In the genomic region with DNA sequence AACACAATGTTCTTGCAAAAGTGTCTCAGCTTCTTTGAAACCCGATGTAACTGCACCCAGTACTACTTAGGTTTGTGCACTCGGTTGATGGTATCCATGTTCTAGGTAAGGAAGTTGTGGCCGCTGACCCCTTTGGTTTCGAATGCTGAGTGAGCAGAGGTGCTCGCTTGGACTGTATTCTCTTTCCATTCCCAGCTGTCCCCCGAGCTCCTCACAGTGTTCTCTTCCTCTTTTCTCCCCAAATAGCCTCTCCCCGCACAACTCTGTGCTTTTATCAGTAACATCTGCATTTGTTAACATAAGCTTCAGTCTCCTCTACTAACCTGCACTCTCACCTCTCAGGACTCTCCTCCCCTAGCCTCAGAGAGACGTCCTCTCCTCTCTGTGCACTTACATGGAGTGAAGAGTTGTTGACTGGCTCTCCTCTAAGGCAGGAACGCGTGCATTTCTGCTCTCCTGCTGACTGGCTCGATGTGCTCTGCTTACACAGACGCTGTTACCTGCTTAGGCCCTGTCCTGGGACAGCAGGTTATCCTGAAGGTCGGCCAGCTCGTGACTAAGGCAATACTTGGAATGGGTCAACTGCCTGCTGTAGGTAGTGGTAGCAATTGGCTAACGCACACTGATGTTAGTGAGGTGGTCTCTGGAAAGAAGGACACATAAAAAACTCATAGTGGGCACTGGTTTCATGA, we compare ENCODE assay signal across 29 mouse cellular contexts. TPM values are rescaled to one million over a fixed set of nuclear protein-coding genes. Genes with fewer than 3 reads are reported as not detected.
A peak's percentile ranks its signal among the peaks of the same experiment; 100 is the strongest.
DNase-seq lines count a peak whose midpoint lies in the region; ATAC-seq and TF ChIP-seq lines count a peak whose summit lies in the region.
"Had no signal": no experiment of that assay in that cellular context is flagged by ENCODE, and none has a peak within 500 bp of the region (broad histone marks: within the 10 kb centered on the region; RNA-seq: fewer than 3 reads in every experiment).

No protein-coding gene starts in this region.

- TF ChIP-seq EP300 in liver, postnatal 0 days (IDR thresholded peaks at IDR 0.05; ENCODE audit: low read depth): no peak

- no peaks in the 10 kb centered on the region for H3K27me3 ChIP-seq in forebrain, embryonic 11.5 days (ENCODE audit: control insufficient read depth, insufficient read depth, low read length)
- H3K27me3 ChIP-seq in forebrain, embryonic 10.5 days (ENCODE audit: poor library complexity, severe bottlenecking): no peaks in the 10 kb centered on the region
- no peaks in the 10 kb centered on the region for H3K27me3 ChIP-seq in liver, postnatal 0 days (ENCODE audit: insufficient read depth, low read length)
- H3K27me3 ChIP-seq in liver, embryonic 11.5 days (replicated peaks; ENCODE audit: control insufficient read depth, insufficient read depth, low read length): no peaks in the 10 kb centered on the region
- H3K27me3 ChIP-seq: CH12.LX; embryonic facial prominence, embryonic 12.5 days; embryonic facial prominence, embryonic 15.5 days; forebrain, embryonic 13.5 days; Patski had no signal

- no peak overlapping the region for H3K4me3 ChIP-seq in forebrain, embryonic 11.5 days (ENCODE audit: low read depth, low read length)
- no peak overlapping the region for H3K4me3 ChIP-seq in forebrain, embryonic 10.5 days
- no peak overlapping the region for H3K4me3 ChIP-seq in liver, postnatal 0 days (ENCODE audit: low read depth, low read length)
- H3K4me3 ChIP-seq in liver, embryonic 11.5 days (ENCODE audit: low read depth, low read length): no peak overlapping the region
- H3K4me3 ChIP-seq: embryonic facial prominence, embryonic 12.5 days; embryonic facial prominence, embryonic 15.5 days; forebrain, embryonic 13.5 days; heart, adult 2 months had no signal

- no peaks in the 10 kb centered on the region for H3K9me3 ChIP-seq in forebrain, embryonic 11.5 days (ENCODE audit: control insufficient read depth, low read length)
- peaks cover 11% of the 10 kb centered on the region; the same call in 1 of the 2 replicates for H3K9me3 ChIP-seq in forebrain, embryonic 10.5 days
- peaks cover 2% of the 10 kb centered on the region; the same call in 1 of the 2 replicates for H3K9me3 ChIP-seq in liver, postnatal 0 days (ENCODE audit: low read length)
- no peaks in the 10 kb centered on the region for H3K9me3 ChIP-seq in liver, embryonic 11.5 days (ENCODE audit: control insufficient read depth, low read length)
- H3K9me3 ChIP-seq: embryonic facial prominence, embryonic 15.5 days; G1E had no signal

- WGBS in forebrain, embryonic 11.5 days: 90% methylated on average over 15 of the region's 15 CpGs
- WGBS in forebrain, embryonic 10.5 days: 88% methylated on average over 15 of the region's 15 CpGs
- 53% methylated on average over 15 of the region's 15 CpGs for WGBS in liver, postnatal 0 days (ENCODE audit: insufficient replicate concordance)
- 58% methylated on average over 15 of the region's 15 CpGs for WGBS in liver, embryonic 11.5 days

- peaks cover 3% of the 10 kb centered on the region; the same call in 1 of the 2 replicates for H3K36me3 ChIP-seq in forebrain, embryonic 11.5 days (ENCODE audit: control insufficient read depth, insufficient read depth, low read length)
- peaks cover 26% of the 10 kb centered on the region for H3K36me3 ChIP-seq in forebrain, embryonic 10.5 days (replicated peaks)
- H3K36me3 ChIP-seq in liver, postnatal 0 days (replicated peaks; ENCODE audit: insufficient read depth, low read length): peaks cover 2% of the 10 kb centered on the region; the same call in 1 of the 2 replicates
- no peaks in the 10 kb centered on the region for H3K36me3 ChIP-seq in liver, embryonic 11.5 days (ENCODE audit: control insufficient read depth, insufficient read depth, low read length)
- H3K36me3 ChIP-seq: G1E had no signal

- no peak for ATAC-seq in forebrain, embryonic 11.5 days (replicated peaks; ENCODE audit: low FRiP score)
- ATAC-seq in liver, postnatal 0 days: no peak
- no peak for ATAC-seq in liver, embryonic 11.5 days (replicated peaks; ENCODE audit: low FRiP score)
- peak; percentile 46 to 56; a peak in 2 of 4 replicates for ATAC-seq in hematopoietic stem cell, adult 5-6 weeks (replicated peaks in 1 of 2; ENCODE audit: insufficient read depth in 1 of 2, low FRiP score in 2 of 2, low TSS enrichment in 1 of 2, low read depth in 1 of 2, poor library complexity in 2 of 2, severe bottlenecking in 2 of 2)
- ATAC-seq: forebrain, embryonic 13.5 days; forebrain, embryonic 16.5 days; hindbrain, postnatal 0 days; inflammation-experienced regulatory T-cells, adult 6 months; intestine, embryonic 16.5 days; Patski had no signal

- no peaks in the 10 kb centered on the region for H3K4me1 ChIP-seq in forebrain, embryonic 11.5 days (replicated peaks; ENCODE audit: control insufficient read depth, insufficient read depth, low read length)
- 0 out of 2 replicates have a peak, but pooled peaks cover 3% of the 10 kb centered on the region for H3K4me1 ChIP-seq in forebrain, embryonic 10.5 days
- no peaks in the 10 kb centered on the region for H3K4me1 ChIP-seq in liver, postnatal 0 days (ENCODE audit: insufficient read depth)
- H3K4me1 ChIP-seq in liver, embryonic 11.5 days (replicated peaks; ENCODE audit: control insufficient read depth, insufficient read depth, low read length): no peaks in the 10 kb centered on the region
- H3K4me1 ChIP-seq: embryonic facial prominence, embryonic 15.5 days; forebrain, embryonic 13.5 days had no signal

- no peak overlapping the region for H3K9ac ChIP-seq in forebrain, embryonic 11.5 days (ENCODE audit: low read length)
- H3K9ac ChIP-seq in liver, postnatal 0 days (replicated peaks): no peak overlapping the region
- H3K9ac ChIP-seq in liver, embryonic 11.5 days (ENCODE audit: low read depth, low read length): no peak overlapping the region
- H3K9ac ChIP-seq: embryonic facial prominence, embryonic 12.5 days; embryonic facial prominence, embryonic 15.5 days; forebrain, embryonic 13.5 days; hindbrain, embryonic 14.5 days had no signal

- peak; percentile 33 for DNase-seq in forebrain, embryonic 11.5 days (ENCODE audit: low spot score)
- no peak for DNase-seq in forebrain, embryonic 10.5 days (ENCODE audit: extremely low spot score, low spot score)
- DNase-seq in liver, postnatal 0 days: peak; percentile 9
- DNase-seq in liver, embryonic 11.5 days (ENCODE audit: low spot score): no peak
- peak; percentile 35 for DNase-seq in yolk sac, embryonic 10.5 days (ENCODE audit: low spot score)
- DNase-seq in cerebellum, adult 9-11 months: no peak
- no peak for DNase-seq in spleen, postnatal 4 days (ENCODE audit: low spot score in 2 of 2)
- DNase-seq: B cell, adult 2 months; cerebellum, adult 2 months; cerebellum, postnatal 10 days; cerebellum, postnatal 36 days; gastrocnemius, postnatal 10 days; gastrocnemius, postnatal 36 days; heart, postnatal 36 days; kidney, adult 18-20 months had no signal

- H3K4me2 ChIP-seq in forebrain, embryonic 11.5 days (ENCODE audit: low read depth, low read length, severe bottlenecking): no peak overlapping the region
- no peak overlapping the region for H3K4me2 ChIP-seq in liver, postnatal 0 days (ENCODE audit: low read depth, low read length)
- H3K4me2 ChIP-seq in liver, embryonic 11.5 days: no peak overlapping the region
- H3K4me2 ChIP-seq: embryonic facial prominence, embryonic 12.5 days; embryonic facial prominence, embryonic 15.5 days; forebrain, embryonic 13.5 days; heart, embryonic 11.5 days; hindbrain, embryonic 14.5 days had no signal

- H3K27ac ChIP-seq in forebrain, embryonic 11.5 days (ENCODE audit: low read depth, low read length): no peak overlapping the region
- no peak overlapping the region for H3K27ac ChIP-seq in forebrain, embryonic 10.5 days
- no peak overlapping the region for H3K27ac ChIP-seq in liver, postnatal 0 days (ENCODE audit: low read depth)
- H3K27ac ChIP-seq in liver, embryonic 11.5 days (ENCODE audit: low read depth, low read length): no peak overlapping the region
- H3K27ac ChIP-seq: embryonic facial prominence, embryonic 12.5 days; embryonic facial prominence, embryonic 15.5 days; forebrain, embryonic 13.5 days; heart, adult 2 months; hindbrain, embryonic 14.5 days; hindbrain, postnatal 0 days had no signal

- no peak for TF ChIP-seq CTCF in liver, postnatal 0 days (IDR thresholded peaks at IDR 0.05; ENCODE audit: low read depth)

RNA-seq across cellular contexts. Expression of gene Peli2, which starts 57.8 kb away (rescaled TPM):
- 8.6 and 8.8 TPM in 2 replicates for polyA plus RNA-seq in forebrain, embryonic 11.5 days (2014; fragmentation: Nextera tagmentation; extraction: Ambion mirVana)
- 5.7 and 6.8 TPM in 2 replicates for polyA plus RNA-seq in forebrain, embryonic 10.5 days (2016; fragmentation: Nextera tagmentation; extraction: Ambion mirVana)
- polyA plus RNA-seq in liver, postnatal 0 days (2015; fragmentation: Nextera tagmentation; extraction: Ambion mirVana): 1.5 and 2.8 TPM in 2 replicates
- 3.1 TPM in 2 replicates for polyA plus RNA-seq in liver, embryonic 11.5 days (2014; fragmentation: Nextera tagmentation; extraction: Ambion mirVana)
- total RNA-seq in hematopoietic stem cell, adult 5-6 weeks (2017): 6.6 and 9.8 TPM in 2 replicates
- total RNA-seq: CH12.LX had no signal
- polyA plus RNA-seq: G1E had no signal

Comparison
In these comparisons a context has a peak if more than half of its experiments do, and no peak if none do; other contexts are left out.
1. DNase-seq: peak in forebrain, embryonic 11.5 days (single experiment), liver, postnatal 0 days (single experiment) and yolk sac, embryonic 10.5 days (single experiment); none in forebrain, embryonic 10.5 days (single experiment), liver, embryonic 11.5 days (single experiment), cerebellum, adult 9-11 months (single experiment) and spleen, postnatal 4 days (0 of 2).
2. ATAC-seq: peak in hematopoietic stem cell, adult 5-6 weeks (2 of 2); none in forebrain, embryonic 11.5 days (single experiment), liver, postnatal 0 days (single experiment) and liver, embryonic 11.5 days (single experiment).